Mouse (Mus musculus): Measurements from ENCODE around the gene Gm17677.

- TF ChIP-seq CTCF (IDR thresholded peaks at IDR 0.05; ENCODE audit: low read depth) (no peak), EP300 (IDR thresholded peaks at IDR 0.05; ENCODE audit: low read depth) (no peak)
Measured at GRCm38 (mm10) chr9:35740749-35741148, at the start of gene Gm17677.
